Mouse (Mus musculus): ENCODE results near the gene Olfr222. TPM values are rescaled to one million over a fixed set of nuclear protein-coding genes. Genes with fewer than 3 reads are reported as not detected.
"Not testable (repeated sequence)": the region's sequence is repeated elsewhere in the genome, so short reads cannot be mapped to it uniquely, and the experiment has no call there.

Gene Olfr222
- not detected in 2 replicates for polyA plus RNA-seq (2012; rRNA removed)

DNA sequence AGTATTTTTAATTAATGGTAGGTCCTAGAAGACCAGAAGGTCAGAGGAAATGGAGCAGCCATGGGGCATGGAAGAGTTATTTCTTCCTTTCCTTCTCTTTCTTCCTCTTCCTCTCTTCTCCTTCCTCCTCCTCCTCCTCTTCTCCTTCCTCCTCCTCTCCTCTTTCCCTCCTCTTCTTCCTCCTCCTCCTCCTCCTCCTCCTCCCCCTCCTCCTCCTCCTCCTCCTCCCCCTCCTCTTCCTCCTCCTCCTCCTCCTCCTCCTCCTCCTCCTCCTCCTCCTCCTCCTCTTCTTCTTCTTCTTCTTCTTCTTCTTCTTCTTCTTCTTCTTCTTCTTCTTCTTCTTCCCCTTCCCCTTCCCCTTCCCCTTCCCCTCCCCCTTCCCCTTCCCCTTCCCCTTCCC is at the start of gene Olfr222:
Gene Olfr222 (minus strand): TSS at position 101 of the 400 bp plus-strand sequence.
- not testable (repeated sequence) for DNase-seq (ENCODE audit: low spot score)

DNA sequence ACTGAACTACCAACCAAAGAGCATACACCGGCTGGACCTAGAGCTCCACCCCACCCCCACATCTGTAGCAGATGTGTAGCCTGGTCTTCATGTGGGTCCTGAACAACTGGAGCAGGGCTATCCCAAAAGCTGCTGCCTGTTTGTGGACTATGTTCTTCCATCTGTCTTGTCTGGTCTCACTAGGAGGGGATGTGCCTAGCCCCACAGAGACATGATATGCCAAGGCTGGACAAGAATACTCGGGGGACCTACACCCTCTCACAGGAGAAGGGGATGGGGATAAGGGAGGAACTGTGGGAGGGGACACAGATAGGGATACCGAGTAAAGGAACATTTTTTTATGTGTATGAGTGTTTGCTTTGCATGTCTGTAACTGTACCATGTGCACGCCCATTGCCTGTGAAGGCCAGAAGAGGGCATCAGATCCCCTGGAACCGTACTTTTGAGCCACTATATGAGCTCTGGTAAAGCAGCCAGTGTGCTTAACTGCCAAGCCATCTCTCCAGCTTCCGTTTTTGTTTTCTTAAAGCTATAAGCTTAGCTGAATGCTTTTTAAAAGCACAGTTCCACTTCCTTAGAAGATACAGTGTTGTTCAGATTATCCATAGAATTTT is 48.1 kb upstream of the Olfr222 start:
- DNase-seq (ENCODE audit: low spot score) = no peak

DNA sequence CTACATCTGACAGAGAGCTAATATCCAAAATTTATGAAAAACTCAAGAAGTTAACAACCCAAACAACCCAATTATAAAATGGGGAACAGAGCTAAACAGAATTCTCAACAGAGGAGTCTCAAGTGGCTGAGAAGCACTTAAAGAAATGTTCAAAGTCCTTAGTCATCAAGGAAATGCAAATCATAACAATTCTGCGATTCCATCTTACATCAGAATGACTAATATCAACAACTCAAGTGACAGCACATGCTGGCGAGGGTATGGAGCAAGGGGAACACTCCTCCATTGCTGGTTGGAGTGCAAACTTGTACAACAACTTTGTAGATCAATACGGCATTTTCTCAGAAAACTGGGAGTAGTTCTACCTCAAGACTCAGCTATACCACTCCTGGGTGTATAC is 46.2 kb upstream of the Olfr222 start:
- no peak for DNase-seq (ENCODE audit: low spot score)

DNA sequence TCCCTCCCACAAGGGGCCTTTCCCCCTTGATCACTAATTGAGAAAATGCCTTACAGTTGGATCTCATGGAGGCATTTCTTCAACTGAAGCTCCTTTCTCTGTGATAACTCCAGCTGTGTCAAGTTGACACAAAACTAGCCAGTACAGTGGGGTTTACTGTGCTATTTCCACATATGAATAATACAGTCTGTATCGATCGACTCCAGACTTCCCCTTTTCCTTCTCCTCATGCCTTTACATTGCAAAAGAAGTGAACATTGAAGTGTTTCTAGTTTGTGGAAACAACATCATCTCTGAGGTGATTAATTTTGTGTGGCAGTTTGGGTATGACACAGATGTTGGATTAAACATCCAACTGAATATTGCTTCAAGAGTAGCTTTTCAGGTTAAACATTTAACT is 41.0 kb upstream of the Olfr222 start:
- DNase-seq (ENCODE audit: low spot score) = not testable (repeated sequence)

DNA sequence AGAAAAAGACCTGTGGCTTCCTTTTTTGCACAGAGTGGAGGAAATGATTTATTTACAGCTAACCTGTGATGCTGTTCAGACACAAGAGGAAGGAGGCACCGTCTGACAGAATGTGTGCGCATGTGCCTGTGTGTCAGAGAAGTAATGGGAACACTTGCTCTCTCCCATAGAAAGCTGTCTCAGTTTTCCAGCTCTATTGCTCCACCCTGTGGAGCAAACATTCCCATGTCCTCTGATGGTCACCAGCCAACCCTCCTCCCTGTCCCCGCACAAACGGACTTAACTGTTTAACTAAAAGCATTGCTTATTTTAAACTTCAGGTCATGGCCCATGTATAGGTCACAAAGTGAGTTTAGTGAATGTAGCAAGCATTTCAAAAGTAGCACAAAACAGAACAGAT is 38.1 kb upstream of the Olfr222 start:
- DNase-seq (ENCODE audit: low spot score) = no peak

DNA sequence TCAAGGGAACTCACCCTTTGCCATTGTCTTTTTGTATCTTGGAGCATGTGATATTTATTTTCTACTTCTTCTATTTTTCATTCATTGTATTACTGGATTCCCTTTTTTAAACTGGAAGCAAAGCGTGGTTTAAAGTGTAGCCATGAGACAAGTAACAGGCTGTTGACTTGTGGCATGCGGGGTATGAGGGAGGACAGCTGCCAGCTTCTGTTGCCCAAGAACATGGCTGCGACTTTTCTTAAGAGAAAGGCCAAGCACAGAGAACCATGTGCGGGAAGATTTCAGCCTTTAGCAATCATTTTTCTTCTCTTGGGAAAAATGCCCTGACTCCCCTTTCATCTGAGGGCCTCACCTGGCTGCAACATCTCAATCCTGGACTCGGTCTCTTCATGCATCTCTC is 35.6 kb upstream of the Olfr222 start:
- DNase-seq (ENCODE audit: low spot score) = no peak

DNA sequence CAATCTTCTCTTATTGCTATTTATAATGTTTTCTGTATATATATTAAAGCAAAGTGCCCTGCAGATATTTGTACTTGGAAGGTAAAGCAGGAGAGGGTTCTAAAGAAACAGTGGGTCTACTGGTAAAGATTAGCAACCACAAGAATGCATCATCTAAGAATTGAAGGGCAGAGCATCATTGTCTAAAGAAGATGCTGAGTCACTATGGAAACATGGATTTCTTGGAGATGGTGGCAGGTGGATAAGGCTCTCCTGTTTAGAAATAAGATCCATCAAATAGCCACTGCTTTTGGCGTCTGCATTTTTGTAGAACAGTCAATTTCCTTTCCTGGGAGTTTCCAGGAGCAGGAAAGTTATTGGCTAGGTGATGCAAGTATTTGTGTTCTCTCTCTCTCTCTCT is 26.3 kb upstream of the Olfr222 start:
- DNase-seq (ENCODE audit: low spot score) = no peak

DNA sequence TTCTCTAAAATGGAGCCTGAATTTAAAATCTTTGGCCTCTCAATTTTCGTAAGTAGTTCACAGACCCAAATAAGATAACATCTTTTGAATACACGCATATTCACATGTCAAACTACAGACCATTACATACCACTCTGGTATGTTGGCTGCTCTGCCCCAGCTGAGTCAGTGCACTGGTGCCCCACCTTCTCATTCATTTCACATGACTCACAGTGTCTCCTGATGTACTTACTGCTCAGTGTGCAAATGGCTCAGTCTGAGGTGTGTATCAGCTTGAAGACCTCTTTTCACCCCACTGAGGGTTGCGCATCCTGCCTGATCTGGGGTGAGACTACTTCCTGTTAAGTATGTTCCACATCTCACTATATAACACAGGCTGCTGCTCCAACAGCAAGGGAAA is 24.8 kb upstream of the Olfr222 start:
- DNase-seq (ENCODE audit: low spot score) = no peak

DNA sequence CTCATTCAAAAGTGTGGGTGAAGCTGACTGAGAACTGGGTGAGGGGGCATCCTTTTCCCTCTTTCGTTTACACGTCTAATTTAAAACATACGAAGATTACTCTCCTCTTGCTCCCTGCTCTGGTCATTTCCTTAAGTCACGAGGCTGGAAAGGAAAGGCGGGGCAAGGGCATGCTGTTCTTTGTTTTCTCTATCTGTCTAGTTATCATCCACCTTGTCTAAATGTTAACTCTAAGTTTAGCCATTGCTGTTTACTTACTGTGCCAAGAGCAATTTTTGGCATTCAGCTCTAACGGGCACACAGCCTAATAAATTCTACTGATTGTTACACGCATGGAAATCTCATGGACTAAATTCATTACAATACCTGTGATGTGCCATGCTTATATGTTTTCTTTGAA is 23.2 kb upstream of the Olfr222 start:
- DNase-seq (ENCODE audit: low spot score) = no peak

DNA sequence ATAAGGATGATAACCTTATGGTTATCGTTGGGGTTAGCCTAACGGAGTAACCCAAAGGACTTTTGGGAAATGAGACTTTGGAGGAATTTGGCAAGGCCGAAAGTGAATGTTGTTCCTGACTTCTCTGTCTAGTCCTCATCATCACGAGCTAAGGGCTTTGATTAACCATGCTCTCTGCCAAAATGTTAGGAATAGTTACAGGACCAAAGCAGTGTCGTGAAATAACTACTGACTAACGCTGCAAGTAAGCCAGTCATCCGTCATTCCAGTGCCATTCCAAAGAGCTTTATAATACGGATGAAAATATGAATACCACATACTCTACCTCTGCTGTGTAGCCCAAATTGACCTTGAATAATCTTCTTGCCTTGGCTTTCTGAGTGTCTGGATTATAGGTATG is 20.9 kb upstream of the Olfr222 start:
- DNase-seq (ENCODE audit: low spot score) = no peak

DNA sequence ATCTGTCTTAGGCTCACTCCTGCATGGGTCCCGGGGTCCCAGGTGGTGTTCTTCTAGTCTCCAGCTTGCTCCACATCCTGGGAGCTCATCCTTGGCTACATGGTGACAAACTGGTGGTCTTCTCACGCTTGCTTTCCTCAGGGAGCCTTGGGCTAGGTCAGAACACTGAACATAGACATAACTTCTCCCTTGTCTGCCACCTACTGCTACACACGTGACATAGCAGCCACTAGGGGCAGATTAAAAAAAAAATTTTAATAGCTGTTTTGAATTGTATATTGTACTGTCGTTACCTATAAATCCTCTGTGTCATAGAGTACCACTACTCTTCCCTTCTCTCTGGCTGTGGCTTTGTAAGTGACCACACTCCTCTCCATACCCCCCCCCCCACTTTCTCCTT is 20.1 kb upstream of the Olfr222 start:
- DNase-seq (ENCODE audit: low spot score) = no peak

DNA sequence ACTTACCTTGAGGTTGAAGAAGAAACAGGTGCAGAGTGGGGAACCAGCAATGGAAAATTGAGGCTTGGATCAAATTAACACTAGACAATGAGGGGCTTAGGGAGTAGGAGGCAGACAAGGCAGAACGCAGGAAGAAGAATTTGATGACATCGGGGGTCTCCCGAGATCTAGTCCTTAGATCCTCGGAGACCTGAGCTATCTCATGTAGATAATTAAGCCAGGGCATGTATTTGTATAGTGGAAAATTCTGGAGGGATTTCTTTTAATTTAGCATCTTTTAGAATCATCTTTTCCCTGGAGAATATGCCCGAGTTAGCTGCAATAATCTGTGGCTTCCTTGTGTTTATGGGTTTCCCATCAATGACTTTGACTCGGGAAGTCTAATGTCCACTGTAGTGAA is 17.2 kb upstream of the Olfr222 start, which contains the start of gene Olfr223:
Gene Olfr223 (minus strand): TSS at position 101 of the 400 bp plus-strand sequence.
- DNase-seq (ENCODE audit: low spot score) = no peak

DNA sequence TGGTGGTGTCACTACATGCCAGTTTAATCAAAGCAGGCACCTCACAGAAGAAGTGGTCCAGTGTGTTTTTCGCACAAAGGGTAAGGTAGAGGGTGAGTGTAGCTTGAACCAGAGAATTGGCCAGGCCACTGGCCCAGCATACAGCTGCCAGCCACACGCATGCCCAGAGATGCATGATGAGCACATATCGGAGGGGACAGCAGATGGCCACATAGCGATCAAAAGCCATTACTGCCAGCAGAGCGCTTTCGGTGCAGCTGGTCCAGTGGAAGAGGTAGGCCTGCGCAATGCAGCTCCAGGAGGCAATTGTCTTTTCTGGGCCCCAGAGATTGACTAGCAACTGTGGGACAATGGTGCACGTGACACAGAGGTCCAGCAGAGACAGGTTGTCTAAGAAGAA is 13.5 kb upstream of the Olfr222 start:
- DNase-seq (ENCODE audit: low spot score) = no peak

DNA sequence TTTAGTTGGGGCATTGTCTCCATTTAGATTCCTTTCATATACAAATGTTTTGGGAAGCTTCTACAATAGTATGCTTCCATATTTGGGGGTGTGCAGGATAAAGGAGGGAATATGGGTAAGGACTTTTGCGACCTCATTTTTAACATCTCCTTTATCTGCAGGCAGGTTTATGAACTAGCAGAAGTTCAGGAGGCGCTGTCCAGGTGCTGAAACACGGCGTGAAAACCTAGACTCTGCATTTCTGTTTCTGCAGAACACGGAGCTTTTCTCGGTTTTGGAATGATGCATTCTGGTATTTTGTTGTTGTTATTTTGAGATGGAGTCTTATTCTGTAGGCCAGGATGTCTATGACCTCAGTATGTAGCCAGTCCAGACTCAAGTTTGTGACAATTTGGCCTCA is 8.5 kb upstream of the Olfr222 start:
- no peak for DNase-seq (ENCODE audit: low spot score)

DNA sequence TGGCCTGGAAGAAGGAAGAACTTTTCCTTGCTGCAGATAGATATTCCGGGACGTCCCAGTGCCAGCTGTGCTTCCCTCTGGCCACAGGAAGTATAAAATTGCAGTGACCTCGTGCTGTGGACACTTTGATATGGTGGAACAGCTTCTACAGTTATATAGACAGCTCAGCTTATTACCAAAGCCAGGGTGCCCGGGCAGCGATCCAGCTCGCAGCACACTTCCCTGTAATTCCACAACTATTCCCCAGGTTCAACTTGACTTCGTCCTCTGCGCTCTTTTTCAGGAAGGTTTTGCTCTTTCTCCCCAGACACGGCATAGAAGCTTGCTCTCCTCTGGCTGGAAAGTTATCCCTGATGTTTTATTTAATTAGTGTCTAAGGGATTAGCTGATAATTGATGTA is 309 bp downstream of the Olfr222 start:
- DNase-seq (ENCODE audit: low spot score) = no peak

DNA sequence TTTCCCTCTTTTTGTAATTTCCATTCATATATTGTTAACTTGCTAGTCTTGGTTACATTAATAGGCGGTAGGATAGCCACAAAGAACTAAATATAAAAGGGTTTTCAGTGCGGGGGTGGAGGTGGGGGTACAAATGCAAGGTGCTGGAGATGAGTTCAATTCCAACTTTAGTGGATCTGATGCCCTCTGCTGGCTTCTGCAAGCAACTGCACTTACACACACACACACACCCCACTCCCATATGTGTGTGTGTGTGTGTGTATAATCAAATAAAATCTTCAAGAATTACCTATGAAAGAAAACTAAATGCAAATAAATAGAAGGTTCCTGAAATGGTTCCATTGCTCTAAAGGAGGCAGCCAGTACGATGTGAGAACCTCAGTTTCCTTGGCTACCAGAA is 6.7 kb downstream of the Olfr222 start:
- DNase-seq (ENCODE audit: low spot score) = no peak

DNA sequence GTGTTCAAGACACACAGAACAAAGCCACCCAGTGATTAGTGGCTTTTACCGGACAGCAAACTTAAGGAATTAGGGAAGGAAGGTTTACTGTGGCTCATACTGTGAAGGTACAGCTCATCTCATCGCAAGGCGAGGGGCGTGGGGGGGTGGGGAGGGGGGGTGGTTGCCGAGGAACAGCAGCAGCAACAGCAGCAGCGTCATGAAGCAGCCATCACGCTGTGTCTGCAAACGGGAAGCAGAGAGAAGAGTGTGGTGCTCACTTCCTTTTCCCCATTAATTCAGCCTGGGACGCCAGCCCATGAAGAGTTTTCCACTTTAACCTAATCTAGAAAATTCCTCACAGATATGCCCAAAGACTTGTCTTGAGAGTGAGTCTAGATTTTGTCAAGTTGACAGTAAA is 13.2 kb downstream of the Olfr222 start:
- no peak for DNase-seq (ENCODE audit: low spot score)

DNA sequence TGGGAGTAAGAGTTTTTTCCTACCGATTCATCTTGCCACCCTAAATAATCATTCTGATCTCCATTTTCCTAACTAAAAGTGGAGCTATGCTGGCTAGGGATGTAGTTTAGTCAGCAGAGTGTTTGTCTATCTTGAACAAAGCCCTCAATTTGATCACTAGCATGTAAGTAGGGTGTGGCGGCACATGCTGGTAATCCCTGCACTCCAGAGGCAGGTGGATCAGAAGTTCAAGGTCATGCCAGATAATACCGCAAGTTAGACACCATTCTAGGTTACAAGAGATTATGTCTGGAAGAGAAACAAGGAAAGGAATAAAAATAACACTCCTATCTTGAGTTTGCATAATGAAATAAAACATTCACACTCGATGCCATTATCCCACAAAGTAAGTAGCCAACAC is 13.7 kb downstream of the Olfr222 start:
- DNase-seq (ENCODE audit: low spot score) = no peak

DNA sequence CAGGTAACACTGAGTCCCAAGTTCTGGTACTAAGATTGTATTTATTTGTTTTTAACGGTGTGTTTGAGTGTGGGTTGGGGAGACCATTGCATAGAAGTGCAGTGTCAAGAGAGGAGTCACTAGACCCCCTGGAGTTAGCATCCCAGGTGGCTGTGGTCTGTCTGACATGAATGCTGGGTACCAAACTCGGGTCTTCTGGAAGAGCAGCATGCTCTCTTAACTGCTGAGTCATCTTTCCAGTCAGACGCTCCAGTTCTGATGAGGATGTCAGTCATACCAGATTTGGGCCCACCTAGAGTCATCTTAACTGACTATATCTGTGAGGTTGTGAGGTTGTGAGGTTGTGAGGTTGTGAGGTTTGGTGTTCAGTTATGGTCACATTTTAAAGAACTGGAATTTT is 15.1 kb downstream of the Olfr222 start:
- DNase-seq (ENCODE audit: low spot score) = no peak

DNA sequence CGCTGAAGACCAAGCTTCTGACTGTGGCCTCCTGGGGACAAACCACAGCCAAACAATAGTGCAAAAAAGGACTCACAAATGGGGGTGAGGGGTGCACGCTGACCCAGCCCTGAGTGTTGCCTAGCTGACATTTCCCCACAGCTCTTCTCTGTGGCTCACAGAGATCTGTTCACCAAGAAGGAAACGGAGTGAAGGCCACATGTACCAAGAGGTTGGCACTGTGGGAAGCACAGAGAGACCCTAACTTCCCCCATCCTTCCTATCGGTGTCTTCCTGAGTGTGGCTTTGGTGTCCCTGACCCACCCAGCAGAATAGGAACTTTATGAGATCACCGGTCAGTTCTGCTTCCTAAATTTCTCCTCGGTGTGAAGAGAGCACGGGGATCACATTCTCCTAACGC is 21.5 kb downstream of the Olfr222 start:
- no peak for DNase-seq (ENCODE audit: low spot score)

DNA sequence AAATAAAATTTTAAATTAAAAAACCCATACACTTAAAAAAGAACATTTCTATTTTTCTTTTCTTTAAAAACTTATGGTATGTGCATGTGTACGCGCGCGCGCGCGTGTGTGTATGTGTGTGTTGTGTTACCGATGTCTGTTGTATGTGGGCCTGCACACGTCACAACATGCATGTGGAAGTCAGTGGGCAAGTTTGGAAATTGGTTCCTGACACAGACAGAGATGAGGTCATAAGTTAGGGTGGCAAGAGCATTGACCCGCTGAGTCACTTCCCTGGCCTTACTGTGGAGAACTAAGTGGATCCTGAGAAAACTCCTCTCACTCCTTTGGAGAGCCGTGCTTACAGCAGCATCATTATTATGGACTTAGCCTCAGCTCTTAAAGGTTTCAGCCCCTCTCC is 21.9 kb downstream of the Olfr222 start:
- no peak for DNase-seq (ENCODE audit: low spot score)

DNA sequence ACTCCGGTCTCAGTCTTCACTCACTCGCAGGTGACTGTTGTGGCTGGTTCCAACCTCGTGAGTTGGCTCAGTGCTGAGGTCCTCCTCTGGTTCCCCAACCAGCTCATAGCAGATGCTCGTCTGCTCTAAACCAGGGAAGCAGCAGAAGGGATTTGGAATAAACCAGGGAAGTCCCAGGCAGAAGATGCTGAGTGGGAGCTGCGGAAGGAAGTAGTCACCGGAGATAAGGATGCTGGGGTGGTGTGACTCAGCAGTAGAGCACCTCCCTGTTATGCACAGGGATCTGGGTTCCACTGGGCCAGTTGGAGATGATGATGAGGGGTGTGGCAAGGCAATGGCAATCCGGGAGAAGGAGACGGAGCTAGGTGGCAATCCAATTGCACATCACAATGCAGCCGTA is 32.0 kb downstream of the Olfr222 start:
- no peak for DNase-seq (ENCODE audit: low spot score)

DNA sequence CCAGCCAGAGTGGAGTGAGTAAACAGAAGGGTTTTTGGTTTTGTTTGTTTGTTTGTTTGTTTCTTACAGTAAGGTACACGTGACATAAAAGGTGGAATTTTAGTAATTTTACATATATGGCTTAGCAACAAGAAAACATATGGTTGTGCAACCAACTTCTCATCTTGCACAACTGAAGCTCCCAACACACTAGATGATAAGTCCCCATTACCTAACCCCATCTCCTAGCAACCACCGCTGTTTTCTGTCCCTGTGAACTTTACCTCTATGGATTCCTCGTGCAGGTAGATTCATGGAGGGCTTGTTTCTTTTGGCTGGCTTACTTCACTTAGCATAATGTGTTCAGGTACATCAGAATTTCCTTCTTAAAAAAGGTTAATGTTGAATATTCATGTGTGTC is 32.7 kb downstream of the Olfr222 start:
- no peak for DNase-seq (ENCODE audit: low spot score)

DNA sequence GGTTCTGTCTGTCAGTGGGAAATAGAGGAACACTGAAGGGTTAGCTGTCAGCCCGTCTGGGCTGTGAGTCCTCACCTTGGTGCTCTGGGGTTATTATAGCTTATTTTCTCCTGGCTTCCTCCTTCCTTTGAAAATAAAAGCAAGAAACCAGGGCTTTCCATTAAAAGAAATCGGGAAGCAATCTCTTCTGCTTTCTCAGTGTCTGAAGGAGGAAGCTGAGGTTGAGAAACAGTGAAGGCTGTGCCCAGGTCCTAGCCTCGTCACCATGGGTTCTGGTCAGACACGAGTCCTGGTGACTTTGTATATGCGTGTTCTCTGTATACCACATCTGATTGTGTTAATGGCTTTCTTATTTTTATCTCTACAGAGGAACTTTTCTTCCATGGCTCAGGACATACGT is 33.6 kb downstream of the Olfr222 start:
- DNase-seq (ENCODE audit: low spot score) = no peak

DNA sequence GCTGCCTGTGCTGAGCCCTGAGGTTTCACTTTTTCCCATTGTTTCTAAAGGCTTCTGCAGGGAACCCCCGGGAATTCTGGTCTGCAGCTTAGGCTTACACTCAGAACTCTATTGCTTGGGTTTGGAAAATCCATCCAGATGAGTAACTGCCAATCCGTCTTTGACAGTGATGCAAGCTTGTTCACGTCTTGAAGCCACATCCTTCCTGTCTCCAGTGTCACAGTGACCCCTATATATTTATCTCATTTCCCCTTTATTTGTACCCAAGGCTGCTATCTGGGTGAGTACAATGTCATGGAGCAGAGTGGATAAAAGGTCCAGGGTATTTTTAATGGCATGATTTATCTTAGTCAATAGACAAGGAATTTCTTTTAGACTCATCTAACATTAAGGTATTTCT is 34.7 kb downstream of the Olfr222 start, which contains the start of gene Nlrp3:
Gene Nlrp3 (plus strand): TSS at position 245 of the 400 bp plus-strand sequence.
- no peak for DNase-seq (ENCODE audit: low spot score)

Data from urinary bladder, adult 2 months (tissue).